Mouse (Mus musculus) ES-Bruce4 (cell line): ENCODE results near the gene 1110002E22Rik.

ENCODE experiments used
- CTCF ChIP-seq: IDR thresholded peaks from one replicate; pipeline ENCODE4 v1.8.1; 2011; ENCODE audit warnings: low read depth, low read length
- EP300 ChIP-seq: IDR thresholded peaks from 2 replicates; pipeline ENCODE4 v1.6.1; 2011; ENCODE audit warnings: low read depth, low read length; ENCODE audit not compliant: insufficient read depth
- POLR2A ChIP-seq: IDR thresholded peaks from one replicate; pipeline ENCODE4 v1.8.1; 2011; ENCODE audit warnings: low read length; ENCODE audit not compliant: insufficient read depth

DNA sequence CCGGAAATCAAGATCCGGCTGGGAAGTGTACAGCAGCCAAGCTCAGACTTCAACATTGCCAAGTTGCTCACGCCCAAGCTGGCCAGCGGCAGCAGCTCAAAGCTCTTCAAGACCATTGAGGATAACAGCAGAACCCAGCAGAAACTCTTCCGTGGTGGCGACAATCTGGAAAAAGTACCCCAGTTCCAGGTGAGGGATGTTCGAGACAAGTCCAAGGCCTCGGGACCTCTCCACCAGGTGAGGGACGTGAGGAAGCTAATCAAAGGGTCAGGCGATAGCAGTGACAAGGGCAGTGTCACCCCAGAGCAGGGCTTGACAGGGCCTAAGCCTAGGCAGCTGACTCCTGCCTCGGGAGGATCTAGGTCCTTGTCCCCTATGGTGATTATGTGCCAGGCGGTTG, 3.3 kb downstream of the 1110002E22Rik start:
- TF ChIP-seq POLR2A (no peak), EP300 (no peak), CTCF (no peak)
